Mouse (Mus musculus) kidney, adult 18-20 months (tissue): ENCODE measurements around the gene B4galnt2.
"Not testable (repeated sequence)": the region's sequence is repeated elsewhere in the genome, so short reads cannot be mapped to it uniquely, and the experiment has no call there.

Experiments used
- DNase-seq: peaks from one replicate; pipeline ENCODE4 v3.0.0; 2021

Gene B4galnt2

GRCm38 (mm10) chr11:95914571-95914991 lies at the start of gene B4galnt2:
Gene B4galnt2, minus strand, starts transcription at chr11:95914891.
- peak; percentile 32 for DNase-seq

GRCm38 (mm10) chr11:95963304-95963703 lies 48.6 kb upstream of the B4galnt2 start:
- DNase-seq: no peak

- DNase-seq: no peak
These were observed 44.5 kb upstream of the B4galnt2 start for GRCm38 (mm10) chr11:95959152-95959551.

- no peak for DNase-seq
These were observed 43.6 kb upstream of the B4galnt2 start for GRCm38 (mm10) chr11:95958251-95958650.

- no peak for DNase-seq
These were observed 42.7 kb upstream of the B4galnt2 start for GRCm38 (mm10) chr11:95957407-95957806.

DNA sequence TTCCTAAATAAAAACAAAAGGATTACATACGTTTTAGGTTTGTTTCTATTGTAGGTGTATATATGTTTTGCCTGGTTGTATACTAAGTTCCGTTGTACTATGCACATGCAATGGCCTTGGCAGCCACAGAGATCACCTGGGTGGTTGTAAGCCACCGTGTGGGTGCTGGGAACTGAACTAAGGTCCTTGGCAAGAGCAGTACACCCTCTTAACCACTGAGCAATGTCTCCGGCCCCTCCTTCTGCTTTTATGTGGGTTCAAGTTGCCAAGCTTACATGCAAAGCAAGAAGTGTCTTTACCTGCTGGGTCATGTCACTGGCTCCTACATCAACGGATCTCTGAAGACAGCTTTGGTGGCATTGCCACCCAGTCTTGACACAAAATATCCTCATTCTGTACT lies 38.6 kb upstream of the B4galnt2 start:
- no peak for DNase-seq

- no peak for DNase-seq
These were observed 31.3 kb upstream of the B4galnt2 start for GRCm38 (mm10) chr11:95945838-95946472.

- peak; percentile 21 for DNase-seq
These were observed 25.3 kb upstream of the B4galnt2 start for GRCm38 (mm10) chr11:95939828-95940507.

DNA sequence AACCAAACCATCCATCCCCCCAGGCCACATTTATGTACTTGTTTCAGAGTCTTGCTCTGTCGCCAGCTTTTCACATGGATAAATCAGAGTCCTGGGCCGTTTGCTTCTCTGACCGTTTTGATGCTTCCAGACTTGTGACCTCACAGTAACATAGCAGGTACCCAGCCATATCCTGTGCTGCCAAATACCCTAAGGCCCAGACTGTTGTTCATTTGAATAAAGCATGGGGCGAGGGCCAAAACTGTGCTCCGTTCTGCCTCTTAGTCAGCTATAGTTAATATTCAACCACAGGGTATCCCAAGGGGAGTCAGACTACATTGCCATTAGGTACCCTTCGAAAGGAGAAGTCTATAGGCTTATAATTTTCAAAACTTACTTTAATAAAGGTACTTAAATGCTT lies 21.7 kb upstream of the B4galnt2 start:
- peak; percentile 44 for DNase-seq

GRCm38 (mm10) chr11:95932168-95932567 lies 17.5 kb upstream of the B4galnt2 start:
- DNase-seq: not testable (repeated sequence)

DNA sequence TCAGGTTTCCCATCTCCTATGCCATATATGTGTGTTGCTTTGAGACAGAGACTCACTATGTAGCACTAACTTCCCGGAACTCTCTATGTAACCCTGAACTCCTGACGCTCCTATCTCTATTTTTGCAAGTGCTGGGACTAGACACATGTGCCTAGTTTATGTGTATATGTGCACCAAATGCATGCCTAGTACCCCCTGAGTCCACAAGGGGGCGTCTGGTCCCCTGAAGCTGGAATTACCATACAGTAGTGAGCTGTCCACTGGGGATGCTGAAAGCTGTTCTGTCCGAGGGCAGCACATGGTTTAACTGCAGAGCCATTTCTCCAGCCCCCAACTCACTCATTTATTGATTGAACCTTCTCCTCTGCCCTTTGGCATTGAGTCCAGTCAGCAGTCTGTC lies 11.7 kb upstream of the B4galnt2 start:
- no peak for DNase-seq

DNA sequence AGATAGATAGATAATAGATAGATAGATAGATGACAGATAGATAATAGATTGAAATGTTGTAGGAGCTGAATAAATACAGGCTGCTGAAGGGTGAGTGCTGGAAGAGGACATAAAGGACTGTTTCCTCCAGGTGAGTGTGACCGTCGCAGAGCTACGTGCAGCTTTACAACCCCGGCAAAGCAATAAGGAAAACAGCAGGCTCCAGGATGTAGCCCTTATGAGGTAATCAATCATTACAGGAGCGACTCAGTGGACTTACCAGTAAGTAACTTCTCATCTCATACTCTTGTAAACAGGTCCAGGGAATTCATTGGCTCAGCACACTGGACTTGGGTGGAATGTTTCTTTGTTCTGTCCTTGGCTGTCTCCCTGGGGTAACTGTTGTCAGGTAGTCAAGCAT lies 11.3 kb upstream of the B4galnt2 start:
- no peak for DNase-seq

DNA sequence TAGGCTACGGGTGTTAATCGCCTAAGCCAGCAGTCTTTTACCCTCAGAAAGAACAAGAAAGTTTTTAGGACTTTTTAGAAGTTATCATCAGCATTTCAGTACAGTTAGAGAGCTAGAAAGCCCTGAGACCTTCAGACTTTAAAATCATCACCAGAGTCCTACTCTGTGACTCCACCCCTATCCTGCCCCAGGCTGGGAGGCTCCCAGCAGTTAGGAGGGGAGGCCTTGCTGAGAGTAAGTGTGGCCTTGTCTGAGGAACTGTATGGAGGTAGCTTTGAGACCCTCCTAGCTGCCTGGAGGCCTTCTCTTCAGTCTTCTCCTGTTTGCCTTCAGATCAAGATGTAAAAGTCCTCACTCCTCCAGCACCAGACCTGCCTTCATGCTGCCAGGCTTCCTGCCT lies 9.5 kb upstream of the B4galnt2 start:
- no peak for DNase-seq

DNA sequence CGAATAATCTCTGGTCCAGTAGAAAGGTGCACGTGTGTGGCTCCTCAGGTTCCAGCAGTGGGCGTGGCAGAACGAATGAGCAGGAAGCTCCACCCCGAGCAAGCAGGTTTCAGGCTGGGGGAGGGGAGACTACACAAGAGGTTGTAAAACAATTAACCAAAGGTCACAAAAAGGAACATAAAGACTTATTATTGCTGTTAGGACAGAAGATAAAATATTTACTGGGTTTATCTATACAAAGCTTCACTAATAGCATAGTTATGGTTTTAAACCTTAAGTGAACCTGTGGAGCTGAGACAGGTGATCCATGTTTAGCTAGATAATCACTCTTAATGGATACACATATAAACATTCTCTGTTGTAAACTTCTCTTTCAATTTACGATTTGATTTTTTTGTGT lies 8.8 kb upstream of the B4galnt2 start:
- DNase-seq: not testable (repeated sequence)

DNA sequence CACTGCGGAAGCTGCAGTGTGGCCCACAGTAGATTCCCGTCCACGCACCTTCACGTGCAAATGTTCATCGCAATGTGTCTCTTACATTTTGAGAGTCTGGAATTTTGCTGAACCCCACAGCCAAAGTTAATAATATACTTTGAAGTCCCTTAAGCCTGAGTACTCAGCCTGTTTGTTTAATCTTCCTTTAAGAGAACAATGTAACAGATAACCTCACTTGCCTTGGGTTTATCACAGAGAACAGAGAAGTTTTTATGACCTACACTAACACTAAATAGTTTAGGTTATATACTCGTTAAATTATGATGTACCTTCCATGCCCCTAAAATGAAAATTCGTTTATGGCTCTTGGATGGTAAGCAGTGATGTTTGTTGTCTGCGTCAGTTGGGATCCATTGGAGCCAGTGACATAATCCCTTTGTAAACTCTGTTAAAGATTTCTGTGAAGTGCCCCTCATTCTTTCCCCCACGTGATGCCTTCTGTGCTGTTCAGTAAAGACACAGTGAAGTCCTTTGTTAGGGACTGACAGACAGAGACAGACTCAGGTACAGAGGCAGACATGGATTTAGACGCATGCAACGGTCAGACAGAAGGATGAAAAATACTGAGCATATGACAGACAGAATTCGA lies 7.4 kb upstream of the B4galnt2 start:
- no peak for DNase-seq

DNA sequence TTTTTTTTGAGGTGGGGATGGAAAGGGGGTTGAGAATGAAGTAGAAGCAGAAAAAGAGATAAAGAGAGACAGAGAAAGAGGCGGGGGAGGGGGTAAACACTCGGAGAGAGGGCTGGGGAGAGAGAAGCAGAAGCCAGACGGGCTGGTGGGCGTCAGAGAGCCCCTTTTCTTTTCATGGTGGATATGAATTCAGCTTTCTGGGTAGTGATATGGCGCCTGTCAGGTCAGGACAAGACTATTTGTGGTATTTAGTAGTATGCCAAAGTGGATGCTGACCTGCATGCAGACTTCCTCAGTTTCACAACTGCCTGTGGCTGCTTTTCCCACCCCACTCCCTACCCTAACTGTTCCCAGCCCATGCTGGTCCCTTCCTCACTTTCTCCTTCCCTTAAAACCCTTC lies 1.7 kb upstream of the B4galnt2 start:
- no peak for DNase-seq

DNA sequence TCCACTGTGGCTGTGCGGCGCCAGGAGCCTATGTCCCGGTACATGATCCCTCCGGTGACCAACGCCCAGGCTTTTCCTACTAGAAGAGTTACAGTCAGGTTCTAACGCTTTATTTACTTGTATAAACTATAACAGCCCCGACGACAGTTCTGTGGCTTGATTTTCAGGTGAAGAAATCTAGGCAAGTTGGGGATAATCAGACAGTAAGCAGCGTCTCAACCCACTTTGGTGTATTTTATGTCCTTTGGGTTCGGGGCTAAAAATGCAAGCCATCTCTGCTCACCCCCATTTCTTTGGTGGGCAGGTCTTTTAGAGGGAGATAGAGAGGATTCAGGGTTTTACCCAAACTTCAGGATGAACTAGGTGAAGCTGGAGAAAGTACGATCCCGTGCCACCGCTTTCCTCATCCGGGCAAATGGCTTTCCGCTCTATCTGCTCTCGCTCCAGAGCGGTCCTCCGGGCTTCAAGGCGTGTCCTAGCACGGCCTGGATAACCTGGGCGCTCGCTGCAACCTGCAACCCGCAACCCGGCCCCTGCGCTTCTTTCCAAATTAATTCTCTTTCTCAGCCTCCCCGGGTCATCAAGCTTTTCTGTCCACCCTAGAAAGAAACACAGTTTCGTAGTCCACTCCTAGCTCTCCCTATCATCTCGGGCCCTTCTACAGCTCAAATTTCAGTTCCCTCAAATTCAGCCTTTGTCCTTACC lies 467 bp upstream of the B4galnt2 start:
- DNase-seq: peak; percentile 26

DNA sequence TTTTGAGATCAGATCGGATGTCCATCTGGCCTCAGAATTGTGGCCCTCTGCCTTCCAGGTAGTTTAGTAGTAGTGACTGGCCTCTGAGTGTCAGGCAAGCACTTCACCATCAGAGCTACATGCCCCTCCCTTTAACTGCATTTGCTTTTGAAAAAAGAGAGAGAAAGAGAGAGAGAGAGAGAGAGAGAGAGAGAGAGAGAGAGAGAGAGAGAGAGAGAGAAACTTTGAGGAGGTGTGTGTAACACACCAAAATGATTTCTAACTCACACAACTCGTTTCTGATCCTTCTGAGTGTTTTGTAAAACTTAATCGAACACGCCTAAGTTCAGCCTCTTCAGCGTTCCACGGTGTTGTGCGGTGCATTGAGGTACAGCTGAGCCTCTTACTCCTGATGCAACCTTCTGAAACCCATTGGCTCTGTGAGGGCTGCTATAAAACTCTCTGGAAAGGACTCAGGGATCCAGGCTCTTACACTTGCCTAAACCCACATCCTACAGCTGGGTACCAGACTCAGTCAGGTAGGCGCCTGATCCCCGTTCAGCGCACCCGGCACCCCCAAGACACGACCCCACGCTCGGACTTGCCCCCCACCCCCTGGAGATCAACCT lies 628 bp downstream of the B4galnt2 start:
- DNase-seq: no peak

DNA sequence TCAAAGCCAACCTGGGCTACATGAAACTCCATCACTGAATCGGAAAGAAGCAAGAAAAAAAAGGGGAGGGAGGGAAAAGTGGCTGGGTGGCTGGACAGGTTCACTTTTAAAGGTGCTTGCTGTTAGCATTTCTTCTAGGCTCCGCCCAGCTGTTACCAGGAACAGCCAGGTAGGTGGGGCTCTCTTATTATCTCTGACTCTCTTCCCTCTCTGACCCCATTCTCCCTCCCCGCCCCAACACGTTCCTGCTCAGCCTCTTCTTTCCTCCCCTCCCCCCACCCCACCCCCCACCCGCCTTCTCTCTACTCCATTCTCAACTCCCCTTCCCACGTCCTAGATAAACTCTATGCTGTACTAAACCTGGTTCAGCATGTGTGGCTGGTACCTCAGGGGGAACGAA lies 3.1 kb downstream of the B4galnt2 start:
- DNase-seq: no peak

- no peak for DNase-seq
These were observed 6.7 kb downstream of the B4galnt2 start for GRCm38 (mm10) chr11:95907805-95908524.

GRCm38 (mm10) chr11:95904290-95904689 lies 10.4 kb downstream of the B4galnt2 start:
- no peak for DNase-seq

- no peak for DNase-seq
These were observed 18.1 kb downstream of the B4galnt2 start for GRCm38 (mm10) chr11:95896446-95897179.
